Mouse (Mus musculus) stomach, embryonic 16.5 days (tissue): ENCODE measurements around the gene Mvp. TPM values are rescaled to one million over a fixed set of nuclear protein-coding genes. Genes with fewer than 3 reads are reported as not detected.
A peak's percentile ranks its signal among the peaks of the same experiment; 100 is the strongest.

Experiments
- ATAC-seq: fragments of 200-750 bp; cut with Nextera tagmentation; 2 replicates; pipeline ENCODE4 v1.8.0; 2017; ENCODE audit warnings: moderate number of reproducible peaks, moderate TSS enrichment; ENCODE audit not compliant: insufficient read depth, low FRiP score
- H3K27ac ChIP-seq: fragments of 300-500 bp; sonication (generic); 2 replicates; pipeline ENCODE4 v1.5.1; 2014; ENCODE audit warnings: low read length
- H3K27me3 ChIP-seq: fragments of 300-500 bp; sonication (generic); 2 replicates; pipeline ENCODE4 v1.6.1; 2014; ENCODE audit warnings: low read length, control low read depth, mixed read lengths; ENCODE audit not compliant: control insufficient read depth, insufficient read depth
- H3K36me3 ChIP-seq: fragments of 300-500 bp; sonication (generic); 2 replicates; pipeline ENCODE4 v1.6.1; 2014; ENCODE audit warnings: low read length; ENCODE audit not compliant: control insufficient read depth, insufficient read depth
- H3K4me1 ChIP-seq: fragments of 300-500 bp; sonication (generic); 2 replicates; pipeline ENCODE4 v1.6.1; 2014; ENCODE audit warnings: low read length, control low read depth, mixed read lengths; ENCODE audit not compliant: control insufficient read depth, insufficient read depth
- H3K4me2 ChIP-seq: fragments of 300-500 bp; sonication (generic); 2 replicates; pipeline ENCODE4 v1.6.1; 2014; ENCODE audit warnings: low read depth, low read length, mixed read lengths
- H3K4me3 ChIP-seq: fragments of 300-500 bp; sonication (generic); replicated peaks from 2 replicates; pipeline ENCODE4 v1.5.1; 2014; ENCODE audit warnings: mild to moderate bottlenecking, low read length
- H3K9ac ChIP-seq: fragments of 300-500 bp; sonication (generic); 2 replicates; pipeline ENCODE4 v1.6.1; 2014; ENCODE audit warnings: low read length
- H3K9me3 ChIP-seq: fragments of 300-500 bp; sonication (generic); replicated peaks from 2 replicates; pipeline ENCODE4 v1.6.1; 2016; ENCODE audit warnings: low read length, control low read depth; ENCODE audit not compliant: control insufficient read depth
- WGBS: fragments of 180-500 bp; shearing (Covaris S2); extraction: QIAGEN DNeasy Blood & Tissue Kit; methylation state at CpG from one replicate; pipeline ENCODE4 v1.1.7; 2014; 5-methylcytosine and 5-hydroxymethylcytosine counted together
- polyA plus RNA-seq: library from polyadenylated mRNA; unstranded; fragments of >200 nt; fragmentation: Nextera tagmentation; extraction: Ambion mirVana; gene quantifications from 2 replicates; pipeline ENCODE4 v1.2.1, GENCODE M21; 2015

Mvp gene
- polyA plus RNA-seq, 1 experiment from 2014 or later = 28.0 TPM

- H3K4me1 ChIP-seq = peaks cover 58% of the 10 kb centered on the region
- under 1% methylated on average over 22 of the region's 22 CpGs for WGBS
- peak; percentile 48 for ATAC-seq
- peak overlapping the region; percentile 85 for H3K4me2 ChIP-seq
- peak overlapping the region; percentile 98 for H3K27ac ChIP-seq
- peaks cover 8% of the 10 kb centered on the region; the same call in 1 of the 2 replicates for H3K36me3 ChIP-seq
- no peaks in the 10 kb centered on the region for H3K9me3 ChIP-seq
- no peaks in the 10 kb centered on the region for H3K27me3 ChIP-seq
- peak overlapping the region; percentile 63 for H3K4me3 ChIP-seq
- H3K9ac ChIP-seq = peak overlapping the region; percentile 91
These were observed 2.1 kb upstream of the Mvp start for GRCm38 (mm10) chr7:127016486-127016938.

- H3K9ac ChIP-seq = peak within 1 kb of the TSS; percentile 91
- peak within 1 kb of the TSS; percentile 63 for H3K4me3 ChIP-seq
- H3K27me3 ChIP-seq = no peaks in the 10 kb centered on the region
- peak within 1 kb of the TSS; percentile 98 for H3K27ac ChIP-seq
- no peaks in the 10 kb centered on the region for H3K9me3 ChIP-seq
- H3K36me3 ChIP-seq = peaks cover 8% of the 10 kb centered on the region; the same call in 1 of the 2 replicates
- no peak for ATAC-seq
- peak within 1 kb of the TSS; percentile 85 for H3K4me2 ChIP-seq
- H3K4me1 ChIP-seq = peaks cover 56% of the 10 kb centered on the region
These were observed 1.9 kb upstream of the Mvp start, which contains the start of gene Pagr1b for GRCm38 (mm10) chr7:127016481-127016485. Pagr1b (minus strand) TSS chr7:127016484.

- WGBS = 3% methylated on average over 10 of the region's 10 CpGs
- H3K27ac ChIP-seq = peak overlapping the region; percentile 98
- no peaks in the 10 kb centered on the region for H3K9me3 ChIP-seq
- peaks cover 54% of the 10 kb centered on the region for H3K4me1 ChIP-seq
- H3K36me3 ChIP-seq = peaks cover 8% of the 10 kb centered on the region; the same call in 1 of the 2 replicates
- peak overlapping the region; percentile 63 for H3K4me3 ChIP-seq
- no peaks in the 10 kb centered on the region for H3K27me3 ChIP-seq
- peak overlapping the region; percentile 91 for H3K9ac ChIP-seq
- ATAC-seq = peak; percentile 19; the same call in 1 of the 2 replicates
- peak overlapping the region; percentile 85 for H3K4me2 ChIP-seq
These were observed 1.7 kb upstream of the Mvp start for GRCm38 (mm10) chr7:127016081-127016480.

GRCm38 (mm10) chr7:127014993-127015392, 572 bp upstream of the Mvp start:
- peaks cover 50% of the 10 kb centered on the region for H3K4me1 ChIP-seq

GRCm38 (mm10) chr7:127013385-127013784, 1.0 kb downstream of the Mvp start:
- ATAC-seq = no peak
- H3K27ac ChIP-seq = no peak overlapping the region
- 95% methylated on average over 6 of the region's 6 CpGs for WGBS
- H3K36me3 ChIP-seq = peaks cover 8% of the 10 kb centered on the region; the same call in 1 of the 2 replicates
- peaks cover 44% of the 10 kb centered on the region for H3K4me1 ChIP-seq
- H3K9ac ChIP-seq = no peak overlapping the region
- H3K9me3 ChIP-seq = no peaks in the 10 kb centered on the region
- no peaks in the 10 kb centered on the region for H3K27me3 ChIP-seq
- H3K4me2 ChIP-seq = peak overlapping the region; percentile 55
- no peak overlapping the region for H3K4me3 ChIP-seq

More at GRCm38 (mm10) chr7:127014993-127015392, 572 bp upstream of the Mvp start:
- Histone ChIP-seq H3K4me3 (peak overlapping the region; percentile 60; the same call in 1 of the 2 replicates), H3K9ac (no peak overlapping the region; the same call in 1 of the 2 replicates), H3K27me3 (no peaks in the 10 kb centered on the region), H3K4me2 (no peak overlapping the region), H3K36me3 (peaks cover 8% of the 10 kb centered on the region; the same call in 1 of the 2 replicates), H3K9me3 (no peaks in the 10 kb centered on the region), H3K27ac (no peak overlapping the region)
- WGBS = 91% methylated on average over 12 of the region's 12 CpGs
- no peak for ATAC-seq

- H3K9me3 ChIP-seq = no peaks in the 10 kb centered on the region
- ATAC-seq = no peak
- no peak overlapping the region for H3K27ac ChIP-seq
- H3K4me2 ChIP-seq = no peak overlapping the region
- peaks cover 8% of the 10 kb centered on the region; the same call in 1 of the 2 replicates for H3K36me3 ChIP-seq
- H3K4me1 ChIP-seq = peaks cover 42% of the 10 kb centered on the region
- WGBS = 96% methylated on average over 10 of the region's 10 CpGs
- H3K4me3 ChIP-seq = no peak overlapping the region
- no peaks in the 10 kb centered on the region for H3K27me3 ChIP-seq
- no peak overlapping the region for H3K9ac ChIP-seq
These were observed 1.6 kb downstream of the Mvp start for GRCm38 (mm10) chr7:127012845-127013244.

GRCm38 (mm10) chr7:127012374-127012773, 2.0 kb downstream of the Mvp start:
- H3K9me3 ChIP-seq = no peaks in the 10 kb centered on the region
- WGBS = 79% methylated on average over 6 of the region's 6 CpGs
- H3K9ac ChIP-seq = no peak overlapping the region
- no peak overlapping the region for H3K4me3 ChIP-seq
- peaks cover 8% of the 10 kb centered on the region; the same call in 1 of the 2 replicates for H3K36me3 ChIP-seq
- no peaks in the 10 kb centered on the region for H3K27me3 ChIP-seq
- peaks cover 37% of the 10 kb centered on the region for H3K4me1 ChIP-seq
- no peak for ATAC-seq
- H3K4me2 ChIP-seq = no peak overlapping the region
- H3K27ac ChIP-seq = no peak overlapping the region

- Histone ChIP-seq H3K4me3 (no peak overlapping the region), H3K4me2 (no peak overlapping the region), H3K9me3 (no peaks in the 10 kb centered on the region), H3K4me1 (peaks cover 37% of the 10 kb centered on the region), H3K9ac (no peak overlapping the region), H3K36me3 (peaks cover 8% of the 10 kb centered on the region; the same call in 1 of the 2 replicates), H3K27me3 (no peaks in the 10 kb centered on the region), H3K27ac (no peak overlapping the region)
- no peak for ATAC-seq
- WGBS = 60% methylated on average over 2 of the region's 2 CpGs
These were observed 2.7 kb downstream of the Mvp start for GRCm38 (mm10) chr7:127011717-127012116.

GRCm38 (mm10) chr7:127011051-127011450, 3.4 kb downstream of the Mvp start:
- no peak for ATAC-seq
- no peak overlapping the region for H3K27ac ChIP-seq

More at GRCm38 (mm10) chr7:127011051-127011450, 3.4 kb downstream of the Mvp start:
- Histone ChIP-seq H3K27me3 (no peaks in the 10 kb centered on the region), H3K9ac (no peak overlapping the region), H3K4me2 (no peak overlapping the region), H3K4me1 (peaks cover 39% of the 10 kb centered on the region), H3K9me3 (no peaks in the 10 kb centered on the region), H3K36me3 (peaks cover 8% of the 10 kb centered on the region; the same call in 1 of the 2 replicates), H3K4me3 (no peak overlapping the region)
- WGBS = 85% methylated on average over 2 of the region's 2 CpGs
